Mouse (Mus musculus): ENCODE measurements at regions not wholly inside any gene's neighbourhood (a gene's known extent, or its start where the extent isn't known, plus 50 kb on each side); places are given as distances from the start of the nearest gene placed in this dataset.

DNA sequence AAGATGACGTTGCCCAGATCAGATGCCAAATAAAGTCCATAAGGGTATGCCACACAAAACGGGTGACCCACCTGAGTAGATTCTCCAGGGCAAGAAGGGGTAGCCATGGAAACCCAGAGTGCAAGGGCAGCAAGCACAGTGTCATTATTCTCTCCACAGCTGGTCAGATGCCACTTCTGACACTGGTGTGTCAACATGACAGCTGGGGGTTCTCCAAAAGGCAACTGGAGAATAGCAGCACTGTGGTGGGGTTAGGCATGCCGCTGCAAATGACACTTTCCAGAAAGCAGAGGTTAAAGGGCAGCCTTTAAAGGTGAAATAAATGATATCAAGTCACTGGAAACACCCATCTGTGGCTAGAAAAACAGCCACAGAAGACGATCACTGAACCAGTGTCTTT is 70.8 kb upstream of the Thbs2 start:
- DNase-seq (ENCODE audit: low spot score in 2 of 2) = no peak

DNA sequence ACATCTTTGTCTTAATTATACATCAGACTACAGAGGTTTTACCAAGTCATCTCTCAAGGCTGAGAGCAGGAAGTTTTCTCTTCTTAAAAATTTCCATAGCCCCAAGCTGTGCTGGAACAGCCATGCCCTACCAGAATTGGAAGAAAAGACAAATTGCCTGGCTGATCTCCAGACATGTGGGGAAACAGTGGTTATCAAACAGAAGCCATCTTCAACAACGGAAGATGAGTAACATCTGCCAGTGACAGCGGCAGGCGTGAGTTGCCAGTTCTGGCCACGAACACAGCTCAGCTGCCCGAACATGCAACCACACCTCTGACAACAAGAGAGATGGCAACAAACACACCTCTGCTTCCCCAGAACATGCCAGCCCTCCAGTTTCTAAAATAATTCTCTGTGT is 59.1 kb upstream of the Thbs2 start:
- peak in 1 of 2 experiments; percentile 10 for DNase-seq (ENCODE audit: low spot score in 2 of 2)

DNA sequence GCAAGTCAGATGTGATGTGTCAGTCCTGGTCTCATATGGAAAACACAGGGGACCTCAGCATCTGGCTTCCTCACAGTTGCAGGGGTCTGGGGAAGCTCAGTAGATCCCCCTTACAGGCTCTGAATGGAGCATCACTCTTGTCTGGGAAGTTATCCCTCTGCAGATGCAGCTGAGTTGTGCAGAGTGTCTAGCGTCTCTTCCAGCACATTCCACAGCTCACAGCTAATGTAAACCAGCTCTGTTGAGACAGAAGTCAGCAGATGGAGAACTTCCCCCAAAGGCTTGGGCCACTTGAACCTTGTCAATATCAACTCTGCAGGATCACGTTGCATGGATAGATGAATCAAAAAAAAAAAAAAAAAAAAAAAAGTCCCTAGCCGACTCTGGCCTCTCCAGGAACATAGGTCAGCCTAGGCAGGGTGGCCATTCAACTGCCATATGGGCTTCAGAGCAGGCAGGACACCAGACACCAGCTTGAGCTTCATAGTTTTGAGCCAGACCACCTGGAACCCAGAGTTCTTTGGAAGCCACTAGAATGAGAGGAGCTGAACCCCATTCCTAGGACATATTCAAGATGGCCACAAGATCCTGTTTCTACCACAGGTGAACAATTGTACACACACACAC is 56.6 kb upstream of the Thbs2 start:
- DNase-seq (ENCODE audit: low spot score in 2 of 2) = no peak

DNA sequence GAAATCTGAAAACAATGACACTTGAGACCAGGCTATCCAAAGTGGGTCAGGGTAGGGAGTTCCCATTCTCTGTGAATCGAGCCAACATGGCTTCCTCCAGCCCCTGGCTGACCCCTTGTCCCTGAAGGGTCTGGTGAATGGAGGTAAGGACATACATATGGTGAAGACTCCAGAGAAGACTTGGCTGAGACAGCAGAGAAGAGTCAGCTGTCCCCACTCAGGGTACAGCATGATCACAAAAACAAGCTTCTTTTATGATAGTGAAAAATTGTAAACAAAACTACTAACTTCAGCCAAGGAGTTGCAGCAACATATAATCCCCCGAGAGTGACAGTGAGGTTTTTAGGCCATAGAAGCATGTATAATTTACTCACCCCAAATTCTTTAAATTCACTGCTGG is 55.2 kb upstream of the Thbs2 start:
- no peak for DNase-seq (ENCODE audit: low spot score in 2 of 2)

DNA sequence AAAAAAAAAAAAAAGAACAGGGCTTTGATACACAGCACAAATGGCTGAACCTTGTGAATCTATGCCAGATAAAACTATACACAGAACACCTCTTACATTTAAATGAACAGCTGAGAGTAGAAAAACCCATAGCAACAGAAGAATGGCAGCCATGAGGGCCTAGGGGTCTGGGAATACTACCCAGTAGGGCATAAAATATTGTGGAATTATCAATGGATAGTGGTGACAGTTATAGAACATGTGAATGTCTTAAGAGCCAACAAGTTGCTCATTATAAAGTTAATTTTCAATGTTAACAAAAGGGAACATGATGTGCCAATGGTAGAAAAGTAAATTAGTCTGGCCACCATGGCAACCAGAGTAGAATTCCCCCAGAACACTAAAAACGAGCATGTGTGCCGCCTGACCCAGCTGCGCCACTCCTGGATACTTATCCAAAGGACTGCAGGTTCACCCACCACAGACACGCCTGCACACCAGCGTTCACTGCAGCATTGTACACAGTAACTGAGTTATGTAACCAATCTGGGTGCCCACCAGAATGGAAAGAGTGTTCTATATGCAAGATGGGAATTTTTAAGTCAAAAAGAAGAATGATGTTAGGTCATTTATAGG is 53.3 kb upstream of the Thbs2 start:
- peak in 1 of 2 experiments; percentile 11 for DNase-seq (ENCODE audit: low spot score in 2 of 2)

DNA sequence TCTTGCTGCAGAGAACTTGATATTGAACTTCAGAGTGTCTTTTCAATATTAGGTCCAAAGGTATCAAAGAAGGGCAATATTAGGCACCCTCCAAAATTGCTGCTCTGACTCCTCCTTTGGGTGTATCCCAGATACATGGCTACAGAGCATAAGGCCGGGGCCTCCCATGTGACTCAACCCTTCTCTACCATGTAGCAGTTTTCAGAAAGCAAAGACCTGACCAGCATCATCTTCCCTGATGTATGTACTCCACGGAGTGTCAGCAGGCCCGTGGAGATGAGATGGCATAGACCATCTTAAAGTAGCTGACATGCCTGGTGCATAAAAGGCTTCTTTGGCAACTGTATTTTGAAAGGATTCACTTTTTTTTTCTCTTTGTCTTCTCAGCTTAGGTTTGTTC is 51.5 kb upstream of the Thbs2 start:
- no peak for DNase-seq (ENCODE audit: low spot score in 2 of 2)

DNA sequence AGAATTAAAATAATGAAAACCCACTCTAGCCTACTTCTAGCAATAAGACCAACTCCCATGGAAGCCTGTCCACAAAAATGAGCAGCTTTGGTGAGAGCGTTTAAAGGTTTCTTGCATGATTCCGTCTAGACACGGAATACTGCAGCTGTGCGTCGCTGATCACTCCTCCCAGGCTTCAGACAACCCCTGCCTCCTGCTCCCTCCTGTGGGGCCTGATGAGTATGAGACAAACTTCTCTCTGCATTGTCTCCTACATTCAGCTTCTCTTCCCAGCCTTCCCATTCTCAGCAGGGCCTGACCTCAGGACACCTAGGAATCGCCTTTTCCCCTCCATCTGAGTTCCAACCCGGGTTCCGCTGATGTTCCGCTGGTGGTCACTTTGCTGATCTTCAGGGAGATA is 50.0 kb upstream of the Thbs2 start:
- no peak for DNase-seq (ENCODE audit: low spot score in 2 of 2)
